Mouse (Mus musculus) liver, embryonic 14.5 days (tissue): ENCODE measurements at regions not wholly inside any gene's neighbourhood (a gene's known extent, or its start where the extent isn't known, plus 50 kb on each side); places are given as distances from the start of the nearest gene placed in this dataset.

Experiments used
- CTCF ChIP-seq: IDR thresholded peaks from 2 replicates; pipeline ENCODE4 v1.5.1; 2016; ENCODE audit warnings: antibody characterized with exemption, low read depth, control low read depth
- EP300 ChIP-seq: IDR thresholded peaks from 2 replicates; pipeline ENCODE4 v1.6.1; 2016; ENCODE audit warnings: antibody characterized with exemption, low read depth

DNA sequence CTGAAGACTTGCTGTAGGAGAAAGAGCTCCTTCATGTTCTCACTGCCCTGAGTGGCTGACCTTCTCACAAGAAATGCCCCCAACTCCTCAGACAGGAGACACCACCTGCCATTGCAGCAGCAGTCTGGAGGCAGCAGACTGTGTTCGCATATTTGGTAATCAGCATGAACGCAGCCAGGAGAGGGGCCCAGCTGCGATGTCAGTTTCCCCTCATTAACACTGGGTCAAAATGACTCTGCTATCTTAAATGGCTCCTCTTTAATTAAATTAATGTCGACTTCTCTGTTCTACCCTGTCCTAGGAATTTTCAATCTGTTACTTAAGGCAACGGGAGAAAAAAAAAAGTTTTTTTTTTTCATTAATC is 100.9 kb upstream of the Samsn1 start:
- TF ChIP-seq CTCF (no peak), EP300 (no peak)
